Mouse (Mus musculus) embryo, embryonic 9.5 days (tissue): ENCODE results near the gene Rrp9.

ENCODE experiments used
- DNase-seq: peaks from one replicate; pipeline ENCODE4 v3.0.0-alpha.2; 2017; ENCODE audit errors: extremely low spot score

The Rrp9 gene

GRCm38 (mm10) chr9:106456325-106457162 lies 19.2 kb upstream of the Rrp9 start:
- DNase-seq: peak; percentile 81

- DNase-seq: no peak
Observed at GRCm38 (mm10) chr9:106457163-106457559, 18.6 kb upstream of the Rrp9 start.

GRCm38 (mm10) chr9:106457920-106458319 lies 17.8 kb upstream of the Rrp9 start:
- DNase-seq: no peak

- no peak for DNase-seq
Observed at GRCm38 (mm10) chr9:106459946-106460345, 15.8 kb upstream of the Rrp9 start.

GRCm38 (mm10) chr9:106460401-106461025 lies 15.2 kb upstream of the Rrp9 start:
- DNase-seq: no peak

GRCm38 (mm10) chr9:106461026-106461415 lies 14.7 kb upstream of the Rrp9 start:
- DNase-seq: no peak

- no peak for DNase-seq
Observed at GRCm38 (mm10) chr9:106461641-106462429, 13.9 kb upstream of the Rrp9 start.

- no peak for DNase-seq
Observed at GRCm38 (mm10) chr9:106462430-106462800, 13.3 kb upstream of the Rrp9 start.

GRCm38 (mm10) chr9:106463122-106464063 lies 12.4 kb upstream of the Rrp9 start:
- no peak for DNase-seq

GRCm38 (mm10) chr9:106464751-106465541 lies 10.8 kb upstream of the Rrp9 start:
- DNase-seq: peak; percentile 79

GRCm38 (mm10) chr9:106465571-106466200 lies 10.1 kb upstream of the Rrp9 start, which contains the start of gene Gpr62:
Gene Gpr62 (minus strand): TSS chr9:106465938.
- DNase-seq: no peak

- no peak for DNase-seq
Observed at GRCm38 (mm10) chr9:106466721-106467120, 9.0 kb upstream of the Rrp9 start.

- DNase-seq: no peak
Observed at GRCm38 (mm10) chr9:106467746-106468145, 8.0 kb upstream of the Rrp9 start.

- DNase-seq: no peak
Observed at GRCm38 (mm10) chr9:106469317-106469716, 6.4 kb upstream of the Rrp9 start.

- no peak for DNase-seq
Observed at GRCm38 (mm10) chr9:106469776-106470175, 6.0 kb upstream of the Rrp9 start.

- no peak for DNase-seq
Observed at GRCm38 (mm10) chr9:106470991-106471750, 4.6 kb upstream of the Rrp9 start.

- DNase-seq: peak; percentile 58
Observed at GRCm38 (mm10) chr9:106471892-106472291, 3.9 kb upstream of the Rrp9 start.

- DNase-seq: no peak
Observed at GRCm38 (mm10) chr9:106472321-106472720, 3.4 kb upstream of the Rrp9 start.

- no peak for DNase-seq
Observed at GRCm38 (mm10) chr9:106473081-106473752, 2.5 kb upstream of the Rrp9 start.
